Mouse (Mus musculus): Measurements from ENCODE around the gene Pgm3. TPM values are rescaled to one million over a fixed set of nuclear protein-coding genes. Genes with fewer than 3 reads are reported as not detected.

Gene Pgm3
- polyA plus RNA-seq, 1 experiment: 12.4 TPM

GRCm38 (mm10) chr9:86569314-86569910 lies 2.2 kb downstream of the Pgm3 start:
- DNase-seq (ENCODE audit: low spot score): no peak

GRCm38 (mm10) chr9:86560543-86560942 lies 11.1 kb downstream of the Pgm3 start:
- no peak for DNase-seq (ENCODE audit: low spot score)

DNA sequence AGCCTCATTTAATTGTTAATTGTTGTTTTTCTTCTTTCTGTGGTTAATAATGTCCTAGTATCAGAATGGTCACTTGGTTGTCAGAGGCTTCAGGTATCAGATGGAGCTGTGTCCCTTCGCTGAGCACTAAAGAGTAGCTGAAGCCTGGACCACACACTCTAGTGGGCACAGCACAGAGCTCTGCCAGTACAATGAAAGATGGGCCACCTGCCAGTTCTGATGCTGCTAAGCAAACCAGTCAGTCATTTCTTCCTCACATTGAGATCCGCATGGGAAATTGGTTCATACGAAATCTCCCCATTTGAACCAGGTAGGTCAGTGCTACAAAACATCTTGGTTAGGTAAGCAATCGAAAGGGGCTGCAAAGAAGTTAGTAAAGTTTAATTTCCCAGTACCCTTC lies 17.0 kb downstream of the Pgm3 start:
- no peak for DNase-seq (ENCODE audit: low spot score)

GRCm38 (mm10) chr9:86553886-86554285 lies 17.8 kb downstream of the Pgm3 start:
- no peak for DNase-seq (ENCODE audit: low spot score)

GRCm38 (mm10) chr9:86550717-86551116 lies 20.9 kb downstream of the Pgm3 start:
- DNase-seq (ENCODE audit: low spot score): no peak

DNA sequence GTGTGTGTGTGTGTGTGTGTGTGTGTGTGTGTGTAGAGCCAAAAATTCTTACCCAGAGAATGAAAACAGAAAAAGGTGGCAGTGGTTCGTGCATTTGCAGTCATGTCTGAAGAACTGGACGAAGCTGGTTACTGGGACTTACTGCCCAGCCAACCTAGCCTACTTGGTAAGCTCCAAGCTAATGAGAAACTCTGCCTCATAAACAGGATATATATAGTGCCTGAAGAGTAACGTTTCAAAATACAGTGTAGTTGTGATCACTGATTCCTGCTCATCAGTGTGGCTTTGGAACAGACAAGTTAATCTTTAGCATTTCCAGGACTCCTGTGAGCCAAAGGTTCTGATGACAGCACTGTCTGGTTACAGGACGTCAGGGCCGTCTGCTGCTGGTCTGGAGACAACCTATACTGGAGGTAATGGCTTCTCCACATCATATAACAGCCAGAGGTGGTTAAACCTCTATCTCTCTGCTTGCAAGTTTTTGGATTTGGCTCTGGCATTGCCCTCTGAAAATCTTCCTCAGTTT lies 21.9 kb downstream of the Pgm3 start:
- no peak for DNase-seq (ENCODE audit: low spot score)

DNA sequence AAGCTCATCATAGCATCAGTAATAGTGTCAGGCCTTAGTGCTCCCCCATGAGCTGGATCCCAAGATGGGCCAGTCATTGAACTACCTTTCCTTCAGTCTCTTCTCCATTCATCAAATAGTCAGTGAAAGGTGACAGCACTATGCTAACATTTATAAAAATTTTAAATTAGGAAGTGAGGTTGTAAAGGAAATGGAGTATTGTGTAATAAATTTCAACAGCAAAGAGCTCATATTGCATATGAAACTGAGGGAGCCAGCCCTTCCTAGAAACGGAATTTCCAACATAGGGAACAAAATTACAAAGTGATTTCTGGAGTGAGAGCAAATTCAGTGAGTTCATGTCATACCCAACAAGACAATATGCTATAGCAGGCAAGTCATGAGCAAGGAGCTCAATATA lies 27.1 kb downstream of the Pgm3 start:
- DNase-seq (ENCODE audit: low spot score): no peak

- no peak for DNase-seq (ENCODE audit: low spot score)
Observed at GRCm38 (mm10) chr9:86543451-86543850, 28.2 kb downstream of the Pgm3 start.

GRCm38 (mm10) chr9:86534071-86534470 lies 37.6 kb downstream of the Pgm3 start:
- no peak for DNase-seq (ENCODE audit: low spot score)

DNA sequence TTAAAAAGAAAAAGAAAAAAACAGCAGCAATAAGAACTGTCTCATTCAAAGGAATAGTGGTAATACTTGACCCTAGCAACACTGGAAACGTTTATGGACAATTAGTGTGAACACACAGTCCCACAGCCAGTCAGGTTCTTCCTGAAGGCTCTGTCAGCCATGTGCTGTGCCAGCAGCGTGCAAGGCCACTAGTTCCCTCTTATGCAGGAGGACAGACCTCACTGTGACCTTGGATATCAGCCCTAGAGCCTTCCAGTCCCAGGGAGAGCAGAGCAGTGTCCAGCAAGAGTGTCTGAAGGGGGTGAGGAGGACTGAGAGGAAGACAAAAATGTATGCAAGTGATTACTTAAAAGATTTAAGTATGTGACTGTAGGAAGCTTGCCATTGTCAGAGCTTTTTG lies 46.0 kb downstream of the Pgm3 start:
- DNase-seq (ENCODE audit: low spot score): no peak

- DNase-seq (ENCODE audit: low spot score): no peak
Observed at GRCm38 (mm10) chr9:86522335-86522734, 49.3 kb downstream of the Pgm3 start.

GRCm38 (mm10) chr9:86514798-86515197 lies 56.8 kb downstream of the Pgm3 start:
- DNase-seq (ENCODE audit: low spot score): no peak

DNA sequence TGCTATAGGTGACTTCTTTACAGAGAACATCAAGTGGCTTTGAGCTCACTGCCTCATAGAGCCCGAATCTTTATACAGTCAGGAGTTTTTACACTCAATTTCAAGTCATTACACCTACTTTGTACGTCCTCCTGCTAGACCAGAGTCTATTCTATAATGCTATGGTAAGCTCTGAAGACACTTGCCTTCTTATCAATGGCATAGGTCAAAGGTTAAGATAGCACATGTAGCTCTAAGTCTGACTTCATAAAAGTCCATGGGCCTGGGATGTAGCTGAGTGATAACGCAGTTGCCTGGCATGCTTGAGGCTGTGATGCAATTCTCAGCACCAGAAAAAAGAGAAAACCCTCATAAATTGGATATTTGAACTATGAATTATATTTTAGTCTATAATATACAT lies 57.3 kb downstream of the Pgm3 start:
- no peak for DNase-seq (ENCODE audit: low spot score)

DNA sequence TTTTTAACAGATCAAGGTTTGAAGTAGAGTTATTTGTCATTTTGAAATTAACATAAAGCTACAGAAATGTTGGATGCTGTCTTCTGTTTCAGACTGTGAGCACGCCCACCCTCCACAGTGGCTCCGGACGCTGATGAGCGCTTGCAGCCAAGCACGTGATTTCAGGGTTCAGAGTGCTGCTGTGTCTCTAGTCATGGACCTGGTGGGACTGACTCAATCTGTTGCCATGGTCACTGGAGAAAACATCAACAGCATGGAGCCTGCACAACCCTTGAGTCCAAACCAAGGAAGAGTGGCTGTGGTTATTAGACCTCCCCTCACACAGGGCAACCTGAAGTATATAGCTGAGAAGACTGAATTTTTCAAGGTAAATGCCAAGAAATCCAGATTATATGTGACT lies 57.9 kb downstream of the Pgm3 start:
- DNase-seq (ENCODE audit: low spot score): no peak

GRCm38 (mm10) chr9:86507437-86507836 lies 64.2 kb downstream of the Pgm3 start:
- no peak for DNase-seq (ENCODE audit: low spot score)

Other genes with a start within 250 kb of the Pgm3 start
- 2.1 and 2.7 TPM in 2 replicates for gene Ube2cbp, start 106.9 kb downstream of the Pgm3 start, polyA plus RNA-seq (2012; rRNA removed)
- 23.2 and 24.2 TPM in 2 replicates for gene Dop1a, start 104.7 kb downstream of the Pgm3 start, polyA plus RNA-seq (2012; rRNA removed)
- gene Rwdd2a, start 149 bp upstream of the Pgm3 start, polyA plus RNA-seq (2012; rRNA removed): 1.7 and 1.8 TPM in 2 replicates
- 120 and 127 TPM in 2 replicates for gene Me1, start 124.1 kb upstream of the Pgm3 start, polyA plus RNA-seq (2012; rRNA removed)
- gene Prss35, start 171.8 kb upstream of the Pgm3 start, polyA plus RNA-seq (2012; rRNA removed): 17.0 and 19.4 TPM in 2 replicates